Mouse (Mus musculus) heart, embryonic 11.5 days (tissue): ENCODE results near the gene Borcs5. TPM values are rescaled to one million over a fixed set of nuclear protein-coding genes. Genes with fewer than 3 reads are reported as not detected.

Experiments
- ATAC-seq: fragments of 200-750 bp; cut with Nextera tagmentation; replicated peaks from 2 replicates; pipeline ENCODE4 v1.8.0; 2017; ENCODE audit warnings: moderate library complexity; ENCODE audit not compliant: insufficient number of reproducible peaks, low FRiP score, low TSS enrichment
- H3K27ac ChIP-seq: fragments of 300-500 bp; sonication (generic); 2 replicates; pipeline ENCODE4 v1.5.1; 2014; ENCODE audit warnings: mild to moderate bottlenecking, low read depth, low read length
- H3K27me3 ChIP-seq: fragments of 300-500 bp; sonication (generic); 2 replicates; pipeline ENCODE4 v1.6.1; 2014; ENCODE audit warnings: mild to moderate bottlenecking, low read length, mixed read lengths; ENCODE audit not compliant: control insufficient read depth, insufficient read depth
- H3K36me3 ChIP-seq: fragments of 300-500 bp; sonication (generic); 2 replicates; pipeline ENCODE4 v1.6.1; 2014; ENCODE audit warnings: mild to moderate bottlenecking, low read length, moderate library complexity, mixed read lengths; ENCODE audit not compliant: control insufficient read depth, insufficient read depth
- H3K4me1 ChIP-seq: fragments of 300-500 bp; sonication (generic); 2 replicates; pipeline ENCODE4 v1.6.1; 2014; ENCODE audit warnings: low read length; ENCODE audit not compliant: control insufficient read depth, insufficient read depth
- H3K4me2 ChIP-seq: fragments of 300-500 bp; sonication (generic); 2 replicates; pipeline ENCODE4 v1.6.1; 2014; ENCODE audit warnings: mild to moderate bottlenecking, moderate library complexity
- H3K4me3 ChIP-seq: fragments of 300-500 bp; sonication (generic); 2 replicates; pipeline ENCODE4 v1.5.1; 2014; ENCODE audit warnings: low read depth, low read length
- H3K9ac ChIP-seq: fragments of 300-500 bp; sonication (generic); 2 replicates; pipeline ENCODE4 v1.6.1; 2014; ENCODE audit warnings: mild to moderate bottlenecking, low read depth, low read length, moderate library complexity
- H3K9me3 ChIP-seq: fragments of 300-500 bp; sonication (generic); replicated peaks from 2 replicates; pipeline ENCODE4 v1.6.1; 2016; ENCODE audit warnings: low read length; ENCODE audit not compliant: control insufficient read depth
- WGBS: fragments of 180-500 bp; shearing (Covaris S2); extraction: QIAGEN DNeasy Blood & Tissue Kit; methylation state at CpG from one replicate; pipeline ENCODE4 v1.1.7; 2014; ENCODE audit not compliant: insufficient replicate concordance; 5-methylcytosine and 5-hydroxymethylcytosine counted together
- polyA plus RNA-seq: library from polyadenylated mRNA; unstranded; fragments of >200 nt; fragmentation: Nextera tagmentation; extraction: Ambion mirVana; gene quantifications from 2 replicates; pipeline ENCODE4 v1.2.1, GENCODE M21; 2014

Gene Borcs5
- 15.1 and 16.0 TPM in 2 replicates for polyA plus RNA-seq

DNA sequence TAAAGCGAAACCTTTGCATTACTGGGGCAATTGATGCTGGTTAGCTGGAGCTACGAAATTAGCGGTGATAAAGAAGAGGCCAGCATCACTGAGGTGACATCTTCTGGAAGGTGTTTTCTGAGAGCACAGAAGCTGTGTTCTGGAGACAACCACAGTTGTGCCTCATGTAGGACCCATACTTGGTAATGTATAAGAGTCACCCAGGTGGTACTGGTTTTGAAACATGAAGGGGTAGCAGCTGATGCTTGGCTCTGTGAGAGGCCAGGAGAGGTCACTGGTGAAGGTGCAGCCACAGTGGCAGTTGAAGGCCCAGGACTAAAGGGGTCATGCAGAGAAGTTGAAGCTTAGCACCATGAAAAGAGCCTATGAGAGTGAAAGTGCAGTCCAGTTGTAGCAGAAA is at the start of gene Borcs5:
TSS of gene Borcs5 (plus strand) at position 301 of the 400 bp plus-strand sequence.
- peaks cover 3% of the 10 kb centered on the region; the same call in 1 of the 2 replicates for H3K4me1 ChIP-seq
- H3K27me3 ChIP-seq = no peaks in the 10 kb centered on the region
- H3K4me2 ChIP-seq = no peak within 1 kb of the TSS
- 90% methylated on average over 3 of the region's 3 CpGs for whole genome bisulfite sequencing
- H3K4me3 ChIP-seq = no peak within 1 kb of the TSS
- no peaks in the 10 kb centered on the region for H3K9me3 ChIP-seq
- no peaks in the 10 kb centered on the region for H3K36me3 ChIP-seq
- ATAC-seq = no peak
- H3K9ac ChIP-seq = no peak within 1 kb of the TSS
- H3K27ac ChIP-seq = no peak within 1 kb of the TSS

DNA sequence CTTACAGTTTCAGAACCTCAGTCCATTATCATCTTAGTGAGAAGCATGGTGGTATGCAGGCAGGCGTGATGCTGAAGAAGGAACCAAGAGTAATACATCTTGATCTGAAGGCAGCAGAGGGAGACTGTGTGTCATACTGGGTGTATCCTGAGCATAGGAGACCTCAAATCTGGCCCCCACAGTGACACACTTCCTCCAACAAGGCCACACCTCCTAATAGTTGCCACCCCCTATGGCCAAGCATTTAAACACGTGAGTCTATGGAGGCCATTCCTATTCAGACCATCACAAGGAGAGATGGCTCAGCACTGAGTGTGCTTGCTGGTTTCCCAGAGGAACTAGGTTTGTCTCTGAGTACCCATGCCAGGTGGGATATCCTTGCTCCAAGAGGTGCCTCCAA is 47.7 kb upstream of the Borcs5 start:
- Histone ChIP-seq H3K4me1 (no peaks in the 10 kb centered on the region), H3K36me3 (no peaks in the 10 kb centered on the region), H3K4me3 (no peak overlapping the region), H3K9me3 (no peaks in the 10 kb centered on the region), H3K27me3 (no peaks in the 10 kb centered on the region), H3K9ac (no peak overlapping the region), H3K27ac (no peak overlapping the region), H3K4me2 (no peak overlapping the region)
- no peak for ATAC-seq
- WGBS = 76% methylated on average over 2 of the region's 2 CpGs

- no peaks in the 10 kb centered on the region for H3K36me3 ChIP-seq
- no peak overlapping the region for H3K9ac ChIP-seq
- no peak overlapping the region for H3K27ac ChIP-seq
- WGBS = 69% methylated on average over 20 of the region's 21 CpGs
- H3K4me2 ChIP-seq = no peak overlapping the region
- H3K4me1 ChIP-seq = no peaks in the 10 kb centered on the region
- no peak overlapping the region for H3K4me3 ChIP-seq
- peak; percentile 71; the same call in 1 of the 2 replicates for ATAC-seq
- H3K9me3 ChIP-seq = no peaks in the 10 kb centered on the region
- H3K27me3 ChIP-seq = no peaks in the 10 kb centered on the region
Observed at GRCm38 (mm10) chr6:134594569-134595442, 44.5 kb upstream of the Borcs5 start.

DNA sequence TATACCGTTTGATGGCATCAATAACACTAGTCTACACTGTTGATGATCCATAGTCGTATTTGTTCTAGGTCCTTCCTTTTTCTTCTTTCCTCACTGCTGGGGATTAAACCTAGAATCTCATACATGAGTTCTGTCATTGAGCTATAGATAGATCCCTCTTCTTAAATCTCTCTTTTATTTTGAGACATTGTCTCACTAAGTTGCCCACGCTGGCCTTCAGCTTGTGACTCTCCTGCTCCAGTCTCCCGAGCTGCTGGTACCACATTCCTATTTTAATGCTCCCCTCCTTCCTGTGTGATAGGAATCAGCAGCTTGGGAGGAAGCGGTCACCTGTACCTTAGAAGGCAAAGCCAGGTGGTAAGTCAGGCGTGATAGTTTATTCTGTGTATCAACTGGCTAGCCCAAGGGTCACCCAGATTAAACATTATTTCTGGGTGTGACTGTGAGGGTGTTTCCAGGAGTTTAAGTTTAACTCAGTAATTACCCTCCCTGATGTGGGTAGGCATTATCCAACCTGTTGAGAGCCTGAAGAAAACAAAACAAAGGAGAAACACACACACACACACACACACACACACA is 41.6 kb upstream of the Borcs5 start:
- no peak overlapping the region for H3K4me3 ChIP-seq
- no peak for ATAC-seq
- H3K27me3 ChIP-seq = no peaks in the 10 kb centered on the region
- no peak overlapping the region for H3K27ac ChIP-seq
- H3K9ac ChIP-seq = no peak overlapping the region
- H3K4me2 ChIP-seq = no peak overlapping the region
- WGBS = 77% methylated on average over 6 of the region's 6 CpGs
- H3K36me3 ChIP-seq = no peaks in the 10 kb centered on the region
- peaks cover 4% of the 10 kb centered on the region; the same call in 1 of the 2 replicates for H3K4me1 ChIP-seq
- no peaks in the 10 kb centered on the region for H3K9me3 ChIP-seq

GRCm38 (mm10) chr6:134599239-134599638 is 40.1 kb upstream of the Borcs5 start:
- Histone ChIP-seq H3K4me1 (peaks cover 4% of the 10 kb centered on the region; the same call in 1 of the 2 replicates), H3K36me3 (no peaks in the 10 kb centered on the region), H3K9me3 (no peaks in the 10 kb centered on the region), H3K4me3 (no peak overlapping the region), H3K4me2 (no peak overlapping the region), H3K27ac (no peak overlapping the region), H3K27me3 (no peaks in the 10 kb centered on the region), H3K9ac (no peak overlapping the region)
- ATAC-seq = no peak
- WGBS = 76% methylated on average over 1 of the region's 1 CpGs

GRCm38 (mm10) chr6:134601130-134601529 is 38.2 kb upstream of the Borcs5 start:
- Histone ChIP-seq H3K27me3 (no peaks in the 10 kb centered on the region), H3K4me3 (no peak overlapping the region), H3K27ac (no peak overlapping the region), H3K9ac (no peak overlapping the region), H3K36me3 (no peaks in the 10 kb centered on the region), H3K9me3 (no peaks in the 10 kb centered on the region), H3K4me1 (peaks cover 4% of the 10 kb centered on the region; the same call in 1 of the 2 replicates), H3K4me2 (no peak overlapping the region)
- 55% methylated on average over 7 of the region's 7 CpGs for WGBS
- no peak for ATAC-seq

DNA sequence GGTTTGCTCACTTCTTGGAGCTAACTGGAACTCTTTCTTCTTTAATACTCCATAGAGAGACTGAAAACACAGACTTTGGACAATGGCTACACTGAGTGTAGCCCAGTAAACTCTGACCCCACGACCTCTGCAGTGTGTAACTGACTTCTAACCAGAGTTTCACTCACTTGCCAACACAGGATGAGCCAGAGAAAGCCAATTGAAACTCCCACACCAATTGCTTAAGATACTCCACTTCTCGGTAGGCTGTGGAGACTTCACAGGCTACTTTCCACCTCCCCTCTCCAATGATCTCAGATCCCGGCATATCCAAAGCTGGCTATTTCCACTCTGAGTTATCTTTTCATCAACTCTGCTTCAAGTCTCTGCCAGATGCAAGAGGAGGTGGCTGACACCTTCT is 37.5 kb upstream of the Borcs5 start:
- Histone ChIP-seq H3K9me3 (no peaks in the 10 kb centered on the region), H3K27me3 (no peaks in the 10 kb centered on the region), H3K4me3 (no peak overlapping the region), H3K4me1 (peaks cover 4% of the 10 kb centered on the region; the same call in 1 of the 2 replicates), H3K9ac (no peak overlapping the region), H3K27ac (no peak overlapping the region), H3K36me3 (no peaks in the 10 kb centered on the region), H3K4me2 (no peak overlapping the region)
- no peak for ATAC-seq
- WGBS = 26% methylated on average over 3 of the region's 3 CpGs

DNA sequence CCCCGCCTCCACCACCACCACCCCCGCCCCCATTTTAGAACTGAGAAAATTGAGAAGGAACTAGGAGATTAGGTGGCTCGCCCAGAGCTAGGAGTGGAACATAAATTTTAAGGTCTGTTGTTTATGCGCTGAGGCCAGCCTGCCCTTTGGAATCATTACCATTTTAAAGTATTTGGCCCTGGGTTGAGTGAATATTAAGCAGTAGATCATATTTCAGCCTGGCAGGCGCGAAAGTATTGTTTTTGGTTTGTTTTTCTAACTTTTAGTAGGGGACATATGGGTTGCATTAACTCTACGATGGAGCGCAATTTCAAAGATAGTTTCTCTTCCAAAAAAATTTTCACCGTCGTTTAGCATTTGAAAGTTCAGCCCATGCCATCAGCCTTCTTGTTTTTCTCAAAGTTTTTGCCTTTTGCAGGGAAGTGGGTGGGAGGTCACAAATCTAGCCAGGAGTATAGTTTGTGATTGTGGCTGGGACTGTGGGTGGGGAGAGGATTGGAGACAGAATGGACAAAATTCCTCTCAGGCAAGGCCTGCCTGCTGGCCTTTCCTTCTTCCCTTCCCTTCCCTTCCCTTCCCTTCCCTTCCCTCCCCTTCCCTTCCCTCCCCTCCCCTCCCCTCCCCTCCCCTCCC is 36.8 kb upstream of the Borcs5 start:
- Histone ChIP-seq H3K4me3 (no peak overlapping the region), H3K27me3 (no peaks in the 10 kb centered on the region), H3K4me1 (peaks cover 4% of the 10 kb centered on the region; the same call in 1 of the 2 replicates), H3K4me2 (no peak overlapping the region), H3K36me3 (no peaks in the 10 kb centered on the region), H3K9ac (no peak overlapping the region), H3K9me3 (no peaks in the 10 kb centered on the region), H3K27ac (no peak overlapping the region)
- ATAC-seq = no peak
- WGBS = 51% methylated on average over 10 of the region's 10 CpGs
